Mouse (Mus musculus) forebrain, embryonic 15.5 days (tissue): ENCODE data around the gene Prrx1. TPM values are rescaled to one million over a fixed set of nuclear protein-coding genes. Genes with fewer than 3 reads are reported as not detected.

ENCODE experiments used
- ATAC-seq: fragments of 200-750 bp; cut with Nextera tagmentation; replicated peaks from 2 replicates; pipeline ENCODE4 v1.8.0; 2017; ENCODE audit warnings: mild to moderate bottlenecking, moderate TSS enrichment, moderate library complexity
- H3K27ac ChIP-seq: fragments of 300-500 bp; sonication (generic); replicated peaks from 2 replicates; pipeline ENCODE4 v1.5.1; 2015; ENCODE audit warnings: mild to moderate bottlenecking, inconsistent platforms
- H3K27me3 ChIP-seq: fragments of 300-500 bp; sonication (generic); 2 replicates; pipeline ENCODE4 v1.6.1; 2015; ENCODE audit warnings: inconsistent platforms
- H3K36me3 ChIP-seq: fragments of 300-500 bp; sonication (generic); 2 replicates; pipeline ENCODE4 v1.6.1; 2015; ENCODE audit warnings: mild to moderate bottlenecking, inconsistent platforms
- H3K4me1 ChIP-seq: fragments of 300-500 bp; sonication (generic); 2 replicates; pipeline ENCODE4 v1.6.1; 2015; ENCODE audit warnings: inconsistent platforms
- H3K4me2 ChIP-seq: fragments of 300-500 bp; sonication (generic); replicated peaks from 2 replicates; pipeline ENCODE4 v1.6.1; 2015; ENCODE audit warnings: mild to moderate bottlenecking, inconsistent platforms
- H3K4me3 ChIP-seq: fragments of 300-500 bp; sonication (generic); 2 replicates; pipeline ENCODE4 v1.5.1; 2015; ENCODE audit warnings: mild to moderate bottlenecking, inconsistent platforms
- H3K9ac ChIP-seq: fragments of 300-500 bp; sonication (generic); replicated peaks from 2 replicates; pipeline ENCODE4 v1.6.1; 2015; ENCODE audit warnings: mild to moderate bottlenecking, inconsistent platforms
- H3K9me3 ChIP-seq: fragments of 300-500 bp; sonication (generic); 2 replicates; pipeline ENCODE4 v1.6.1; 2016; ENCODE audit warnings: inconsistent platforms
- WGBS: fragments of 180-500 bp; shearing (Covaris S2); methylation state at CpG from one replicate; pipeline ENCODE4 v1.1.7; 2015; ENCODE audit warnings: mixed read lengths; 5-methylcytosine and 5-hydroxymethylcytosine counted together
- polyA plus RNA-seq: library from polyadenylated mRNA; unstranded; fragments of >200 nt; fragmentation: Nextera tagmentation; extraction: Ambion mirVana; gene quantifications from 2 replicates; pipeline ENCODE4 v1.2.1, GENCODE M21; 2015

Prrx1 gene
- polyA plus RNA-seq, 1 experiment from 2014 or later, result 4.0 TPM

DNA sequence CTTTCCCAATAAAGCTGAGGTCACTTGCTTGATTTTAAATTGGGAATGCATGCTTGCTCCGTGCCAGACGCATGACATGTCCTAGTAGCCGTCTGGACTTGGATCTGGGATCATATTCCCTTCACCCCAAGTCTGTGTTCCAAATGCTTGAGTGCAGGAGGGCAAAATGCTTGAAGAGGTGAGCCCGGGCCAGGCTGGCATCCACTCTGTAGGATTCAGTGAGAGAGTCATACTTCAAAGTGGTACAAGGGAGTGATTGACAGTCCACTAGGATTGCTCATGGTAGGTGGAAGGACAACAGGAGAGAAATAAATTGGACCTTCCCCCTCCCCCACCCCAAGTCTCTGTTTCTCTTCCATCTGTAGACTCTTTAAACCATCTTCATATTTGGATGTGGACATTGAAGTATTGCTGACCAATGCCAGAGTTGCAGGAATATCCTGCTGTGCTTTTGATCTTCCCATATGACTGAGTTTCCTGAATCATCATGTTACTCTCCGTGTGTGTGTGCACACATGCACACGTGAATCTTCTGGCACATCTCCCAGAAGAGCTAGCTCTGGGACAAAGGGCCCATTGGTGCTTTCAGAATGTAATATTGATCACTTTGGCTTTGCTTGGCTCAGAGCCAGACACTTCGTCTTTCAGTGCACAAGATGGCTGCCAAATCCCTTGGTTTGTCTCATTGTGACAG lies 25.2 kb upstream of the Prrx1 start:
- Histone ChIP-seq H3K27ac (peak overlapping the region; percentile 38), H3K4me3 (no peak overlapping the region), H3K9ac (no peak overlapping the region), H3K9me3 (no peaks in the 10 kb centered on the region), H3K27me3 (no peaks in the 10 kb centered on the region), H3K4me2 (no peak overlapping the region), H3K36me3 (no peaks in the 10 kb centered on the region), H3K4me1 (peaks cover 25% of the 10 kb centered on the region)
- peak; percentile 59 for ATAC-seq
- WGBS, result 39% methylated on average over 7 of the region's 7 CpGs

DNA sequence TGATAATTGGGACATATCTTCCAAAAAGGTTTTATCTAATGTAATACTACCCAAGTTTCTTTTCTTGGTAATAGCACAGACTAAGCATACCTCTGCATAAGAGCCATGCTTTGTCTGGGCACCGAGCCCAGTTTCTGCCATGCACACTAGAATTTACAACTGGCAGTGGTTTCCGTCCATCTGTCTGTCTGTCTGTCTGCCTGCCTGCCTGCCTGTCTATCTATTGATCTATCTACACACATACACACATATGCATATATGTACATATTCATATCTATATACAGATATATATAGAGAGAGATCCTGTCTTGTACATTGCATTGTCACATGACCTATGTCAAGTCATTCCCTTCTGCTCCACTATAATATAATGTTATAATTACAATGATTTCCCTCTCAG lies 24.3 kb upstream of the Prrx1 start:
- Histone ChIP-seq H3K4me3 (no peak overlapping the region), H3K36me3 (no peaks in the 10 kb centered on the region), H3K4me1 (peaks cover 25% of the 10 kb centered on the region), H3K9me3 (no peaks in the 10 kb centered on the region), H3K27ac (no peak overlapping the region), H3K27me3 (no peaks in the 10 kb centered on the region), H3K4me2 (no peak overlapping the region), H3K9ac (no peak overlapping the region)
- ATAC-seq, result peak; percentile 79
- WGBS, result 53% methylated on average over 2 of the region's 2 CpGs

- 66% methylated on average over 2 of the region's 2 CpGs for WGBS
- Histone ChIP-seq H3K4me3 (no peak overlapping the region), H3K4me1 (no peaks in the 10 kb centered on the region), H3K9ac (no peak overlapping the region), H3K27ac (no peak overlapping the region), H3K9me3 (no peaks in the 10 kb centered on the region), H3K27me3 (no peaks in the 10 kb centered on the region), H3K36me3 (no peaks in the 10 kb centered on the region), H3K4me2 (no peak overlapping the region)
- ATAC-seq, result no peak
Measured at GRCm38 (mm10) chr1:163327279-163327678, 13.8 kb upstream of the Prrx1 start.

GRCm38 (mm10) chr1:163319669-163320571 lies 6.4 kb upstream of the Prrx1 start:
- Histone ChIP-seq H3K4me3 (no peak overlapping the region), H3K36me3 (no peaks in the 10 kb centered on the region), H3K27me3 (peaks cover 6% of the 10 kb centered on the region; the same call in 1 of the 2 replicates), H3K4me2 (no peak overlapping the region), H3K4me1 (peaks cover 1% of the 10 kb centered on the region; the same call in 1 of the 2 replicates), H3K9me3 (no peaks in the 10 kb centered on the region), H3K27ac (no peak overlapping the region), H3K9ac (no peak overlapping the region)
- ATAC-seq, result no peak
- WGBS, result 79% methylated on average over 3 of the region's 3 CpGs

DNA sequence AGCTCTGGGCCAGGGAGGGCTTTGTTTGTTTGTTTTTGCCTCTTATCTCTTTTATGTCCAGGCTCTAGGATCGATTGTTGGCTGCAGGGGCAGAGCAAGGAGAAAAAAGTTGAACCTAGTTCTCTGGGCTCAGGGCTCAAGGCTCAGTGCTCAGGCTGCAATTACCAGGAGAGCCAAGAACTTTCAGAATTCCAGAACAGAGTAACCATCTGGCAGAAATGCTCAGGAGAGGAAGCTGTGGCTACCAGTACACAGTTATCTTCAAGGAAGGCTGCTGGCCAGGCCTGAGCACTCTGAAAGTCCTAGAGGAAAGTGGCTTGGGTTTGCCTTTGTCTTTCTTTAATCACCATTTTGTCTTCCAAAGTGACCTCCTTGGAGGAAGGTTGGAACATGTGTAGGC lies 3.4 kb upstream of the Prrx1 start:
- 54% methylated on average over 1 of the region's 1 CpGs for WGBS
- peaks cover 6% of the 10 kb centered on the region; the same call in 1 of the 2 replicates for H3K27me3 ChIP-seq

GRCm38 (mm10) chr1:163314829-163315301 lies 1.4 kb upstream of the Prrx1 start:
- H3K36me3 ChIP-seq, result no peaks in the 10 kb centered on the region
- no peak overlapping the region for H3K27ac ChIP-seq
- H3K4me3 ChIP-seq, result peak overlapping the region; percentile 50
- H3K9ac ChIP-seq, result no peak overlapping the region
- peaks cover 23% of the 10 kb centered on the region; the same call in 1 of the 2 replicates for H3K27me3 ChIP-seq
- WGBS, result 3% methylated on average over 23 of the region's 23 CpGs
- H3K4me2 ChIP-seq, result peak overlapping the region; percentile 95
- H3K4me1 ChIP-seq, result peaks cover 39% of the 10 kb centered on the region
- no peak for ATAC-seq
- H3K9me3 ChIP-seq, result no peaks in the 10 kb centered on the region

More for the DNA sequence above, 3.4 kb upstream of the Prrx1 start:
- ATAC-seq, result no peak
- H3K4me1 ChIP-seq, result peaks cover 31% of the 10 kb centered on the region
- H3K9ac ChIP-seq, result no peak overlapping the region
- no peak overlapping the region for H3K27ac ChIP-seq
- no peaks in the 10 kb centered on the region for H3K36me3 ChIP-seq
- no peak overlapping the region for H3K4me3 ChIP-seq
- H3K9me3 ChIP-seq, result no peaks in the 10 kb centered on the region
- no peak overlapping the region for H3K4me2 ChIP-seq

DNA sequence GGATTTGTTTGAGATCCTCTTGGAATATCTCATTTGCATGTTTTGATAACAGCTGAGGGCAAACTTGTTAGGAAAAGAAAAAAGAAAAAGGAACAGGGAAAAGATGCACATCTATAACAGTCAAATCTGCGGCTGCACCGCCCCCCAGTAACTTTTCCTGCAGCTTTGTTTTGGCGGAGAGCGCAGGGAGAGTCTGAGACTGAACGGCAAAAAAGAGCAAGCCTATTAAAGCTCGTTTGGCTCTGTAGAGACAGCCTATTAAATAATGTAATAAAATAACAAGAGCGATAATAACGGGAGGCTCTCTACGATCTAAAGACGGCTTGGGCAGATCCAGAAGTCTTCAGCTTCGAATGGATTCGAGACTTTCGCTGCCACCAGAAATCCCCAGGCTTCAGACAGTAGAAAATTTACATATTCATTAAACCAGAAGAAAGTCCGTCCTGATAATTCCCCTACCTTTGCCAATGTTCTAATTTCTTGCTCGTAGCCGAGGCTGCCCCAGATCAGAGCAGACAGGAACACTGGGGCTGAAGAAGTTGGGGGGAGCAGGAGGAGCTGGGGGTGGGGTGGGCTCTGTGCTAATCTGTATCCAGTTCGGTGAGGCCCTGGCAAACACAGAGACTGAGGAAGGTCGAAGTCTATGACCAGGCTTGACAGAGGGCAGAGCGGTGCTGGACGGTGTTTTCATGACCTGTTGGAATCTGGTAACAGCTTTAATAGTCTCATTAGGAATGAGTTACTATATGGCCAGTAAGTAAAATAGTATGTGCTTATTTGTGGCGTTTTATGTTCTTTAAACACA lies 613 bp upstream of the Prrx1 start:
- peak overlapping the region; percentile 46; the same call in 1 of the 2 replicates for H3K9ac ChIP-seq

GRCm38 (mm10) chr1:163311861-163312811 lies 1.4 kb downstream of the Prrx1 start:
- Histone ChIP-seq H3K4me3 (peak overlapping the region; percentile 50), H3K9ac (peak overlapping the region; percentile 46), H3K9me3 (no peaks in the 10 kb centered on the region), H3K4me1 (peaks cover 47% of the 10 kb centered on the region), H3K27ac (no peak overlapping the region), H3K27me3 (peaks cover 32% of the 10 kb centered on the region; the same call in 1 of the 2 replicates), H3K36me3 (no peaks in the 10 kb centered on the region), H3K4me2 (peak overlapping the region; percentile 95)
- ATAC-seq, result peak; percentile 51
- under 1% methylated on average over 59 of the region's 59 CpGs for WGBS

More for the DNA sequence above, 613 bp upstream of the Prrx1 start:
- Histone ChIP-seq H3K36me3 (no peaks in the 10 kb centered on the region), H3K4me3 (peak overlapping the region; percentile 50), H3K9me3 (no peaks in the 10 kb centered on the region), H3K4me1 (peaks cover 40% of the 10 kb centered on the region), H3K27me3 (peaks cover 27% of the 10 kb centered on the region; the same call in 1 of the 2 replicates), H3K27ac (no peak overlapping the region), H3K4me2 (peak overlapping the region; percentile 95)
- under 1% methylated on average over 21 of the region's 21 CpGs for WGBS
- ATAC-seq, result peak; percentile 34

- Histone ChIP-seq H3K36me3 (no peaks in the 10 kb centered on the region), H3K4me2 (peak overlapping the region; percentile 95), H3K4me3 (peak overlapping the region; percentile 50), H3K27ac (no peak overlapping the region), H3K27me3 (peaks cover 32% of the 10 kb centered on the region; the same call in 1 of the 2 replicates), H3K4me1 (peaks cover 47% of the 10 kb centered on the region), H3K9ac (peak overlapping the region; percentile 46), H3K9me3 (no peaks in the 10 kb centered on the region)
- WGBS, result 15% methylated on average over 13 of the region's 13 CpGs
- ATAC-seq, result no peak
Measured at GRCm38 (mm10) chr1:163311006-163311836, 2.3 kb downstream of the Prrx1 start.
